Mouse (Mus musculus) small intestine, adult 2 months (tissue): ENCODE results near the gene Meiob.

Experiments
- CTCF ChIP-seq: fragments of 200-500 bp; IDR thresholded peaks from 2 replicates; pipeline ENCODE4 v1.5.1; 2012; ENCODE audit warnings: low read depth, mild to moderate bottlenecking, control low read depth, inconsistent platforms, low read length, moderate library complexity, mixed read lengths; ENCODE audit not compliant: insufficient replicate concordance, insufficient read length; ENCODE audit errors: extremely low read depth
- POLR2A ChIP-seq: fragments of 200-500 bp; IDR thresholded peaks from 2 replicates; pipeline ENCODE4 v1.6.1; 2012; ENCODE audit warnings: low read depth, mild to moderate bottlenecking, control low read depth, inconsistent platforms, low read length, moderate library complexity

DNA sequence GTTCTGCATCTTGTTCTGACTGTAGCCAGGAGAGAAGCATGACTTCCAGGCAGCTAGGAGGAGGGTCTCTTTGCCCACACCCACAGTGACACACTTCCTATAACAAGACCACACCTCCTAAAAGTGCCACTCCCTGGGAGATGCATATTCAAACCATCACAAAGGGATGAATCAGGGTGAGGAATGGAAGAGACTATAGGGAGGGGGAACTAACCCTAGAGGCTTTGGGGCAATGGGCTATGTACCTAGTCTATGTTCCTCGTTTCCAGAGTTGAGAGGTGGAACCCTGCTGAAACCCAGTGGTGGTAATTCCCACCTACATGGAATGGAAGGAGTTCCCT lies 70.3 kb downstream of the Meiob start:
- TF ChIP-seq POLR2A (no peak), CTCF (no peak)
